Mouse (Mus musculus): ENCODE results near the gene Atpaf2. TPM values are rescaled to one million over a fixed set of nuclear protein-coding genes. Genes with fewer than 3 reads are reported as not detected.

The Atpaf2 gene
- total RNA-seq, 2 experiments from 2014 or later: 43.8 to 55.5 TPM

DNA sequence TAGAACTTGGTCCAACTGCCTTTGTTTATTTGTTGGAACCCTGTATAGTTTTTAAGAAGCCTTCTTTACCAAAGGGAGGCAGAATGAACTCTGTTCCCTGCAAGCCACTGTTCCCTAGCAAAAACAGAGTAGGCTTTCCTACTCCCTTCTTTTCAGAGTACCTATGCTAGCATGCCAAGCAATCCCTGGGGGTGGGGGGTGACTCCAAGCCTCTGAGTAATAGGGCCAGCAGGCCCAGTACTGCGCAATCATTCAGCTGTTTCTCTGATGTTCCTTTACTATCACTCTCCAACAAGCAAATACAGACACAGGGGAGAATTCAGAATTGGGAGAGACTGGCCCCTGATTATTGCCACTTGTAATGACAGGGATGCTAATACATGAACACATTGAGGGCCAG, 11.7 kb downstream of the Atpaf2 start:
- no peak for DNase-seq
- intact Hi-C loops (cut with DNase I): no loop called here

DNA sequence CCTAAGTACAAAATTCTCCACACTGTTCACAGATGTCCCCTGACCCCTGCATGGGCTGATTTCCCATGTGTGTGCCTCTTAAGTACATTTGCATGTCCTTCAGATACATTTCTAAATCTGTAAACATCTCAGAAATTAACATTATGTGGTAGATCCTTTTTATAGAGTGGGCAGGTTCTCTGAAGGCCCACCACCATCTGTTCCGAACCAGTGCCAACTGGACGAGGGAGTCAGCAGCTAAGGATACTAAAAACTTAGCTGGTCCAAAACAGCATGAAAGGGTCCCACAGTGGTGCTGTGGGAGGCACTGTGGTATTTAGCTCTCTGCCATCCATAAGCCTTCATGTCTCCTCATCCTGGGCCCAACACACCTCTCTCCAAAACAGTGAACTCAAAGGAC, 21.1 kb downstream of the Atpaf2 start:
- intact Hi-C loops (cut with DNase I): no loop called here
- no peak for DNase-seq

DNA sequence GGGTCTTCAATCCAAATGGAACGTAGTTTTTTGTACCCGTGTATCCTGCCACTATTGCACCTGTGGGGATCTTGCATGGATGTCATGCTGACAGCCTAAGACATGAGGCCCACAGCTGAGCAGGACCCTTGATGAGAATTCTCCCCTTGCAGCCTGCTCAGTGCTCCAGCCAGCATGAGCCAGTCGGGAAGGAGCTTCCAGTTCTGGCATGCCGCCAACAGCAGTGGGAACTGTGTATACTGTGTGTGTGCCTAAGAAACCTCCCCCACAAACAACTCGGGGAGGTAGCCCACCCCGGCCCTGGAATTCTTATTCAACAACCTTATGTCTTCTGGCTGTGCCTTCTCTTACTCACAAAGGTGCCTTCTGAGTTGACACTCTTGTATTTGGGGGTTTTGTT, 21.7 kb downstream of the Atpaf2 start:
- intact Hi-C loops (cut with DNase I): no loop called here
- DNase-seq: peak; percentile 15 to 19

DNA sequence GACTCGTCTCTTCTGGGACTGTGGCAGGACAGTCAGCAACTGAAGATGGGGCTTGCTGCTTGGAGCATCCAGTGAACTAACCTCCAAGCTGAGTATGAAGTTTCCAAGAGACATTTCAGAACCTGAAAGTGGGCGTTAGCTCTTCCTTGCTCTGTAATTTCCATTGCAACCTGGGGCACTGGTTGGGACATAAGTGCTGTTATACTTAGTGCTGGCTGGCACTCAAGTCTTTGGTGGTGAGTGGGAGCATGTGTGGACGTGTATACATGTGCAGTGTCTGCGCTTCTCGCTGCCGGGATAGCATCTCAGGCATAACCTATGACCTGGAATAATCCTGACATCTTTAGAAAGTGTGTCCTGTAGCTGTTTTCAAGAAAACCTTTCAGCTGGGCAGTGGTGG, 26.9 kb downstream of the Atpaf2 start:
- no peak for DNase-seq
- intact Hi-C loops (cut with DNase I): no loop called here

DNA sequence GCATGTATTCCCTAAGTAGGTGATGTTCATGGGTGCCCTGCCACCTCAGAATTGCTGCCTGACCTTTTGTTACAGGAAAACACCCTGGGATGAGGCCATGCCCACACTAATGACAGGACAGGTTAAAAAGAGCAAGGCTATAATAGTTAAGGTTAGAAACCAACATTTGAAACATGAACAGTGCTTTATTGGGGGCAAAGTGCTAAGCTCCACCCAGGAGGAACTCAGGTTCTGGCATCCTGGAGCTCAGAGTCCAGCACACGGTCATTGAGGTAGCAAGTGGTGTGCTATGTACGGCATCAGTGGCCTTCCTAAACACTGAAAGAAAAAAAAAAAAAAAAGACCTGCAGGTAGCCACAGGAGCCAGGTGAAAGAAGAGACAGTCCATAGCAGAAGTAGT, 30.3 kb downstream of the Atpaf2 start:
- intact Hi-C loops (cut with DNase I): no loop called here
- no peak for DNase-seq

DNA sequence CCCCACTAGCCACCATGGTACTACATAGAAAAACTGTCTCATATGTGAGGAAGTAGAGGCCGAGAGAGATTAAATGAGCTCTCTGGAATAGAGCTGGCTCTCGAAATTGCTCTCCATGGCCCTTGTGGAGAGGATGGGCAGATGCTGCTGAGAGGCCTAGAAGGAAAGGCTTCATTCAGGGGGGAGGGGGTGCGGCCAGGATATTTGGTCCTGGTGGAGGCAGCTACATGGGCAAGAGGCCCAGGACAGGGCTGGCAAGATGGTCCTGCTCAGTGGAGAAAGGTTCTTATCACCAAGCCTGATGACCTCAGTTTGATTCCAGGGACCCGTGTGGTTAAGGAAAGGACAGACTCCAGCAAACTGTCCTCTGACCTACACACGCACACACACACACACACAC, 32.3 kb downstream of the Atpaf2 start:
- intact Hi-C loops (cut with DNase I): no loop called here

DNA sequence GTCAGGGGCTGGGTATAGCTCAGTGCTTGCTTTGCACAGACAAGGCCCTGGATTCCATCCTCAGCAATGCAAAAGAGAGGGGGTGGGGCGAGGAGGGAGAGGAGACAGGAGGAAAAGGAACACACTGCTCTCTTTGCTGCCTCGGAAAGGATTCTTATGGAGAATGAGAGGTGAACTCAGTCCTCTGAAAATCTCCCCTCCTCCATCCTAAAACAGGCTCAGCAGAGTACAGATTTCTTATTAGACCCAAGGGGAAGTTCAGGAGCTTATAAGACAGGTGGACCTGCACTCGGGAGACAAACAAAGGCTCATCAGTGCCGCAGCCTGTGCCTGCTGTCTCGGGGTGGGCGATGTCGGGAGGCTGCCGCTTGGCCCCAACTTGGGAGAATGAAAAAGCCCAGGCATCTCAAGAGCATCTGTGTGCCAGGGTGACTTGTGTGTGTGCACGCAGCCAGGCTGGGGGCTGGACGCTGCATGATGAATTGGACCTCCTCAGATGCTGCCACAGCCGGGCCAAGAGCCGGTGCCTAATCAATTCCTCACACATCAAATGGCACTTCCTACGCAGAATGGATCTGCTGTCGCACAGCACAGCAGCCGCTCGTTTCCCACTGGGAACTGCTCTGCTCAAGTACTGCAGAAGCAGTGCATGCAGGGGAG, 33.4 kb downstream of the Atpaf2 start:
- intact Hi-C loops (cut with DNase I): no loop called here
- no peak for DNase-seq

More for the DNA sequence above, 32.3 kb downstream of the Atpaf2 start:
- no peak for DNase-seq

DNA sequence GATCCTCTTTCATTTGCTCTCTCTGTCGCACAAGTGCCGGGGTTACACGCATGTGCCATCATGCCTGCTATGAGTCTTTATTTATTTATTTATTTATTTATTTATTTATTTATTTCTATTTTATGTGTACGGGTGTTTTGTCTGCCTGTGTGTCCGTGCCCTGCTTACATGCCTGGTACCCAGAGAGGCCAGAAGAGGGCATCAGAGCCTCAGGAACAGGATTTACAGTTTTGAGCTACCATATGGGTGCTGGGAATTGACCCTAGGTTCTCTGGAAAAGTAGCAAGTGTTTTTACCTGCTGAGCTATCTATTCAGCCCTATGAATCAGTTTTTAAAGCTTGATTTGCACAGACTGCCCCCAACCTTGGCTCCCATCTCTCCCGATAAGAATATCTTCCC, 34.7 kb downstream of the Atpaf2 start:
- intact Hi-C loops (cut with DNase I): no loop called here
- DNase-seq: no peak

DNA sequence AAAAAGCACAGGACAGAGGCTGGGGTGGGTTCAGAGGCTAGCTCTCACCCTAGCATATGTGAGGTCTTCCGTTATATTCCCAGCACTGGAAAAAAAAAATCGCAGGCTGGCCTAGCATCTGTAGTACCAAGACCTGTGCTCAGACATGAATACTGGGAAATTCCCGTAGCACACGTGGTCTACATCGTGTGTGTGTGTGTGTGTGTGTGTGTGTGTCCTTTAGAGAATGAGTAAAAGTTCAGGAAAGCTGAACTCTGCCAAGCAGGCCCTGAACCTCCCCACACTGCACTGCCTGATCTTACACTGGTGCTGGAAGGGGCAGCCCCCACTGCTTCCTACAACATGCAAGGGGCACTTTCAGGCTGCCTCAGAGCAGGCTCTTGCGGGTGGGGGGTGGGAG, 43.8 kb downstream of the Atpaf2 start:
- DNase-seq: no peak
- intact Hi-C loops (cut with DNase I): no loop called here

DNA sequence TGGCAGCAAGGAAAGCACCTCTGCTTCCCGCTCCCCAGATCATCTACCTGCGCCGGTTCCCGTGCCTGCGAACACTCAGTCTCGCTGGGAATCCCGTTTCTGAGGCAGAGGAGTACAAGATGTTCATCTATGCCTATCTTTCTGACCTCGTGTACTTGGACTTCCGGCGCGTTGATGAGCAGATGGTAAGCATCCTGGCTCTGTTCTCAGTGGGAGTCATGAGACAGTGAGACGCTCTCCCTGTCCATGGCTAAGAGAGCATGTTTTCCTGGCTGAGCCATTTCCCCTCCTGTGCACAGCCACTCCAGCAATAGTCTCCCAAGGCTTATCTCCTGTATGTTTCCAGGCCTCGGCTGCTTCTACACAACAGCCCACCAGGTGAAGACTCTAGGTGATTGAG, 47.8 kb downstream of the Atpaf2 start:
- no peak for DNase-seq
- intact Hi-C loops (cut with DNase I): no loop called here

DNA sequence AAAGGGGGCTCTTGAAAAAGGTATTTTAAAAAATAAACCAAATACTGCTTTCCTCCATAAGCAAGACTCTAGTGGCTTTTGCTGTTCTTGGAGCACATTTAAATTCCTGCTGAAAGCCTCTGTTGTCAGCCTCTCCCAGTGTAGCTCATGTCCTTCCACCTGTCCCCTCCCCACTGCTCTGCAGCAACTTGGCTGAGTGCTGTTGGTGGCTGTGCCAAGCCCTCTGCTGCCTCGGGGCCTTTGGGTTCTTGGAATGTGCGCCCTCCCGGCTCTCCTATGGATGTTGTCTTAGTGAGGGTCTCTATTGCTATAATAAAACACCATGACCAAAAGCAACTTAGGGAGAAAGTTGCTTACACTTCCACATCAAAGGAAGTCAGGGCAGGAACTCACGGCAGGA, 48.8 kb downstream of the Atpaf2 start:
- intact Hi-C loops (cut with DNase I): no loop called here

DNA sequence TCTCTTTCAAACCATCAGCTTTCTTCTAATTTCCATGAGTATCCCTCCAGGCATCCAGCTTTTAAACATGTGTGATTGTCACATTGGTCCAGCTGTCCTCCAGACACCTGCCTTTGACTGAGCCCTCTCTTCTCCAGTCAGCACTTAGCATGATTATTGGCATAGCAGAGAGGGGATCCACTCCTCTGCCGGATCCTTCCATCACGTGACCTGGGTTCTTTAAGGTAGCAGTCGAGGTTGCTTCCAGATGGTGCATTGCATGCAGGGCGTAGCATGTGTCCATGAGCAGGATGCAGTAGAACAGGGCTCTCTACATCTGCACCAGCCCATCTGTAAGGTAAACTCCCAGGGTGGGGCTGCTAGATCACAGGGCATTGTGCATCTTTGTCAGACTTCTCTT, 49.3 kb downstream of the Atpaf2 start:
- intact Hi-C loops (cut with DNase I): no loop called here
- DNase-seq: no peak

More for the DNA sequence above, 48.8 kb downstream of the Atpaf2 start:
- DNase-seq: no peak

DNA sequence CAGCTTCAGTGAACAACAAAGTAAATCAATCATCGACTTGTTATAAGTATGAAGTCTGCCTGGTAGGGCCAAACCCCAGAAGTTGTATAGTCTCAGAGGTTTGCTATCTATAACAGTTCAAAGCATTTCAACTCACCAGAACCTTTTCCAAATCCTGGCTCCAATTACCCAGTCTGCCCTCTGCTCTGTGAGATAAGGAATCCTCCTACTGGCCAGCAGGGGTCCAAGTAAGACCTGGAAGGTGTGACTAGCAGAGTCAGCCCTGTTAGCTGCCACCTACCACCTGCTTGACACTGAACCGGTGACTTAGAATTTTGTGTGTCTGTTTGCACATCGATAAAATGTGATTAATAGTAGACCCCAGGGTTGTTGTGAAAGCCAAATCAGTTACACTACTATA, 51.0 kb downstream of the Atpaf2 start:
- intact Hi-C loops (cut with DNase I): no loop called here
- no peak for DNase-seq

DNA sequence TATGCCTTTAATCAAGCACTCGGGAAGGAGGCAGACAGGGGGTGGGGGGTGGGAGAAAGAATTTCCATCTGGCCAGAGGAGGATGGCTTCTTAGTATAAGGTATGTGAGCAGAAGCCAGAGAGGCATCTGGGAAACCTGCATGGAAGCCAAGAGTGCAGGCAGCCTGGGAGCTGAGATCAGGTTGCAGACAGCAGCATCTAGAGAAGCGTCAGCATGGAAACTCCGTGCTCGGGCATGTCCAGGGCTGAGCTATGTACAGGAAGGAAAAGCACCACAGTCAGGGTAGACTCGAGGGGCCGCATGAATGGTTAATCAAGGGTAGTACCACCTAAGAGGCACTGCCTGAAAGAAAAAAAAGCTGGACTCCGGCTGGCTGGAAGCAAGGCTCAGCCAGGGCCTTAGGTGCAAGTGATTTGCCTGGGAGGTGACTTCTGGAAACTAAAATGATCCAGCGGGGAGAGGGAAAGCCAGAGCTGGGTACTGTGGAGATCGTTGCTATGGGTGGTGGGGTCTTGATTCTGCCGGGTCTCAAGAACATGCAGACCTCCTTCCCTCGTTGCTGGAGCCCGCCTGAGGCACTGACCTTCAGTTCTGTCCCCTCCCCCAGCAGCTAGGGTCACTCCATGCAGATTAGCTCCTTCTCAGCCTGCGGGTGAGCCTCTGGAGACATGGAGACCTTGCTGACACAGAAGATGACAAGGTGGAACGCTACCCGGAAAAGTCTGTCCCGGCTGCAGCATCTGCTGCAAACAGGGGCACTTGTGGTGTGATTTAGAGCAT, 51.8 kb downstream of the Atpaf2 start:
- peak in 1 of 2 experiments; percentile 21 for DNase-seq
- intact Hi-C loops (cut with DNase I): no loop called here

DNA sequence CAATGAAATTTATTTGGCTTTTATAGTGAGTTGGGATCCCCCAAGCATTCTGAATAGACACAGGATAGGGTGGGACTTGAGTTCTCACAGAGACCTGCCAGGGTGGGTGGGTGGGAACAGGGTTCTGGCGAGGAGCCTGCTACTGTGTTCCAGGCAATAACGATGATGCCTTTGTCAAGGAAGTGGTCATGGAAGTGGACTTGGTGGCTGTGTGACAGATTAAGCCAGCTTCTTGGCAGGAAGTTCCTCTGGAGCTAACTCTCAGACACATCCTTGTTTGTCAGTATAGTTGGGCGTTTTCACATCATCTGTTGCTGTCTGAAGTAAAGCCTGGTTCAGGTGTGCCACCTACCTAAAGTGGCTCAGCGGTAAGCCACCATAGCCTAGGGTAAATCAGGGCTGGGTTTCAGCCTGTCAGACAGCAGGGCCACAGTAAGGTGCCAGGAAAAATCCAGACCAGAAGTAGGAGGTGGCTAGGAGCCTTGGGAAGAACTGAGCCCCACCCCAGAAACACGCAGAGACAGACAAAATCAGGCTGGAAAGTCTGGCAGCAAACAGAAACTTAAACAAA, 57.5 kb downstream of the Atpaf2 start:
- intact Hi-C loops (cut with DNase I): no loop called here
- DNase-seq: peak; percentile 29 to 36

DNA sequence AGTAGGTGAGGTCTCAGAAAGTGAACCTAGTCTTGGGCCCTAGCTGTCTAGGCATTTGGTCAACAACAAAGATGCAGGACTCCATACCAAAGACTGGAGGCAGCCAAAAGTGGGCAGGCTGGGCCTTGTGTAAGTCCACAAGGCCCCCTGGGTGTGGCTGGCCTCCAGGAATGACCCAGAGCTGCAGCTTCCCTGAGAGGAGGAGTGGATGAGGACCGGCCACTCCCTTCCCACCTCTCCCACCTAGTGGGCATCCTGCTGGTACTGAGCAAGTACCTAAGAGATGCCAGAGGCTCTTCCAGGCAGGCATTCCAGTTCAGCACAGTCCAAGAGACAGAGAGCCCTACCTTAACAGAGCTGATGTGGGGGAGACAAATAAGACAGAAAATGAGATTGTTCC, 58.3 kb downstream of the Atpaf2 start:
- intact Hi-C loops (cut with DNase I): no loop called here
- DNase-seq: no peak

DNA sequence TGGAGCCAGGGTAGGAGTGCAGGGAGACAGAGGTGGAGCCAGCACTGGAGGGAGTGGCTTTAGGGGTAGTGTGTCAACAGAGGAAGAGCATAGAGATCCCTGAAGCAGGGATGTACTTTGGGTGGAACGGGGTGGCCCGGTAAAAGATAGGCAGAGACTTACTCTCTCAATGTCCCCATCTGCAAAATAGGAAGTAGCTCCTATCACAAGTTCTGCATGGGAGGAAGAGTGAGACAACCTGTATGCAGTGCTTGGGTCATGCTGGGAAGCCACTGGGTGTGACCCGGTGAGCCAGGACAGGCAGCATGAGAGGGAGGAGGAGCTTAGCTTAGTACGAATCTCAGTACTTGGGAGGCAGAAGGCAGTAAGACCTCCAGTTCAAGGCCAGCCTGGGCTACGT, 59.1 kb downstream of the Atpaf2 start:
- no peak for DNase-seq
- intact Hi-C loops (cut with DNase I): no loop called here

DNA sequence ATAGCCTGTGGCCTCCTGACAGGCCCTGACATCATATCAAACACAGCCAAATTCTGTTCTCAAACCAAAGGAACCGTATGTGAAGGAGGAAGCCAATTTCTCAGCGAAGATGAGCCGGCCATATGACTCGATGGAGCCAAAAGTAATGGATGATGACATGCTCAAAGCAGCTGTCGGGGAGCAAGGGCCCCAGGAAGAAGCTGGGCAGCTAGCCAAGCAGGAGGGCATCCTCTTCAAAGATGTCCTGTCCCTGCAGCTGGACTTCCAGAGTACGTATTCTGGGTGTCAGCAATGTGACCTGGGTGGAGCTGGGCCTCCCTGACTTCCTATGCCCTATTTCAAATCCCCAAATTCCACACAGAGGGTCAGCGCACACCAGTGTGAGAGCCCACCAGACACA, 59.7 kb downstream of the Atpaf2 start:
- DNase-seq: no peak
- intact Hi-C loops (cut with DNase I): no loop called here

DNA sequence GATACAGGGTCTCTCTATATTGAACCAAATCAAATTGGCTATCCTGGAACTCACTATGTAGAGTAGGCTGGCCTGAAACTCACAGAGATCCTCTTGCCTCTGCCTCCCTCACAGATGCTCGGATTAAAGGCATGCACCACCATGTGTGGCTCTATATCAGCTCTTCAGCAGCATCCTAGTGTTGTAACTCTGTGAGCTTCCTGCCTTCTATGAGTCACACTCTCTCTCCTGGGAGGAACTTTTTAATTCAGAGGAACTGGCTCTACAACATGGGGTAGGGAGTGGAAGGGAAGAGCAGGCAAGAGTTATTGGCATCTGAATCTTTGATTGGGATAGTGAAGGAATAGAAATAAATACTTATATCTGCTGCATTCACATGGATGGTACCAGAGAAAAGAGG, 61.1 kb downstream of the Atpaf2 start:
- DNase-seq: no peak
- intact Hi-C loops (cut with DNase I): no loop called here

DNA sequence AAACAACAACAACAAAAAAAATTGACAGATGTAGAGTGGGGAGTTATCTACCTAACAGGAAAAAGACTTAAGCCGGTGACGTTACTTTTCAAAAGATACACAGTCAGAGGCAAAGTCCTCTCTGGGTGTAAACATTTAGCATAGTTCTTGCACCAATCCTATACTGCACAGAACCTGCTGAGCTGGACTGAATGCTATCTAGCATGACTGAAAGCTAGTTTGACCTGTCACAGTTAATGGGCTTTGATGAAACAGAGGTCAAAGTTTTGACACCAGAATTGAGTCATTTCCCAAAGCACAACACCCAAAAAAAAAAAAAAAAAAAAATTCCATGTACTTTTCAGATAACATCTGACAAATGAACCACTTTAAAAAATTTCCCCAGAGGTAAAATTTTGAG, 62.3 kb downstream of the Atpaf2 start:
- no peak for DNase-seq
- intact Hi-C loops (cut with DNase I): no loop called here

DNA sequence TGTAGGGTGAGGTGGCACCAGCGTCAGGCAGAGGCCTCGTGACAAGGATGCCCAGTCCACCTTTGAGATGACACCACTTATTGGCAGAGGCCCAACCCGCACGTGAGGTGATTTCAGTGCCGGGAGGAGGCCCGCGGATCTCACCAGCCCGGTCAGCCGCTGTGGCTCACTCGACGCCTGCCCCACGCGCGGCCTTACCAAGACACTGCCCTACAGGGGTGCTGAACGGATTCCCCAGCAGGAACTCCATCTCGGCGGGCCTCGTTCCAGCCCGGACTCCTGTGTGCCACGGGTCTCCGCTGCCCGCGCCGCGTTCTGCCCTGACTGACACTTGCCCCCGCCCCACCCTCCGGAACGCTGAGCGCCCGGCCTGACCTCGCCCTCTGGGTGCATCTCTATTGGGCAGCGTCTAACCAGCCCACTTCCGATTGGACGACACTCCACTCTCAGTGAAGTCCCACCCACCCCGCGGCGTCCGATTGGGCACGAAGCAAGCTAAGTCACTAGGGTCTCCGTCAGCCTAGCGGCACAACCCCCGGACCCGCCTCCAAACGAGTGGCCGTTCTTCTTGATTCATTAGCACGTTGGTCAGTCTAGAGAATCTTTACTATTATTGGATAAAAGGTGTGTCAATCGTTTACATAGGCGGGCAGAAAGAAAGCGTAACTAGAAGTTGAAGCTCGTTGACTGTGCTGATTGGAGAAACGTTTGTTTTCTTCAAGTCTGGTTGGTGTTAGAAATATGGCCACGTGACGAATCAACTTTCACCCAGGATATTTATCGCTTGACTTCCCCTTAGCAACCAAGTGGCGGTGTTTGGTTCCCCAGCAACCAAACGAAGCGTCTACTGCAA, 65.5 kb downstream of the Atpaf2 start, which contains the start of the genes Tom1l2 and Drc3:
Tom1l2 (minus strand) TSS at position 347 of the 853 bp plus-strand sequence.
Drc3 (plus strand) TSS at position 771 of the 853 bp plus-strand sequence.
- intact Hi-C loops (cut with DNase I): loop anchor here (2.0 to 5.0 kb wide), 3 partner anchors 45 to 245 kb away; partner anchors contain the start of gene Rai1

More for the DNA sequence above, 65.5 kb downstream of the Atpaf2 start, which contains the start of the genes Tom1l2 and Drc3:
- DNase-seq: peak; percentile 99 to 100

Measured in heart, postnatal 10 days (tissue).